Mouse (Mus musculus) liver, adult 2 months (tissue): ENCODE measurements around the gene Heca. TPM values are rescaled to one million over a fixed set of nuclear protein-coding genes. Genes with fewer than 3 reads are reported as not detected.
A peak's percentile ranks its signal among the peaks of the same experiment; 100 is the strongest.

ENCODE experiments used
- DNase-seq: peaks from one replicate; pipeline ENCODE4 v3.0.0-alpha.2; 2011; ENCODE audit warnings: low read depth, low spot score; ENCODE audit errors: extremely low read depth
- H3K27ac ChIP-seq: fragments of 200-500 bp; replicated peaks from 2 replicates; pipeline ENCODE4 v1.5.1; 2012; ENCODE audit warnings: low read depth, mild to moderate bottlenecking, control low read depth, inconsistent platforms, low read length; ENCODE audit not compliant: insufficient read depth
- H3K27me3 ChIP-seq: fragments of 200-500 bp; 2 replicates; pipeline ENCODE4 v1.6.1; 2012; ENCODE audit warnings: mild to moderate bottlenecking, moderate library complexity, low read length, inconsistent platforms; ENCODE audit not compliant: control insufficient read depth, insufficient read depth
- H3K36me3 ChIP-seq: fragments of 200-500 bp; 2 replicates; pipeline ENCODE4 v1.6.1; 2012; ENCODE audit warnings: low read length, inconsistent platforms; ENCODE audit not compliant: control insufficient read depth, insufficient read depth
- H3K4me1 ChIP-seq: fragments of 200-500 bp; 2 replicates; pipeline ENCODE4 v1.6.1; 2011; ENCODE audit warnings: low read length; ENCODE audit not compliant: control insufficient read depth, insufficient read depth
- H3K4me3 ChIP-seq: fragments of 200-500 bp; 2 replicates; pipeline ENCODE4 v1.5.1; 2011; ENCODE audit warnings: low read depth, mild to moderate bottlenecking, control low read depth, low read length, moderate library complexity; ENCODE audit not compliant: insufficient read depth
- H3K79me2 ChIP-seq: fragments of 200-500 bp; 2 replicates; pipeline ENCODE4 v1.6.1; 2012; ENCODE audit warnings: inconsistent platforms, mild to moderate bottlenecking, low read length, moderate library complexity; ENCODE audit not compliant: control insufficient read depth, insufficient read depth
- H3K9ac ChIP-seq: fragments of 200-500 bp; 2 replicates; pipeline ENCODE4 v1.6.1; 2012; ENCODE audit warnings: low read depth, mild to moderate bottlenecking, control low read depth, inconsistent platforms, low read length
- CTCF ChIP-seq: fragments of 200-500 bp; IDR thresholded peaks from 2 replicates; pipeline ENCODE4 v1.5.1; 2011; ENCODE audit warnings: low read depth, low read length, control low read depth
- POLR2A ChIP-seq: fragments of 200-500 bp; IDR thresholded peaks from 2 replicates; pipeline ENCODE4 v1.6.1; 2011; ENCODE audit warnings: low read length, control low read depth; ENCODE audit not compliant: insufficient read depth; ENCODE audit errors: extremely low read depth
- WGBS: fragments of 180-500 bp; shearing (Covaris S2); methylation state at CpG from one replicate; pipeline ENCODE4 v1.1.7; 2018; 5-methylcytosine and 5-hydroxymethylcytosine counted together
- polyA plus RNA-seq: library from polyadenylated mRNA; depleted of rRNA; stranded (reverse); fragments of >200 nt; gene quantifications from 2 replicates; pipeline ENCODE4 v1.2.3, GENCODE M21; 2012
- total RNA-seq: library from RNA; depleted of rRNA; stranded (reverse); fragments of >200 nt; gene quantifications from 2 replicates; pipeline ENCODE4 v1.2.3, GENCODE M21; 2014

Heca gene
- total and polyA plus RNA-seq, 2 experiments = 15.1 to 25.2 TPM

GRCm38 (mm10) chr10:17932131-17932530, 15.7 kb downstream of the Heca start:
- TF ChIP-seq POLR2A (no peak), CTCF (no peak)
- DNase-seq = peak; percentile 85
- WGBS = 62% methylated on average over 3 of the region's 3 CpGs
- H3K27me3 ChIP-seq = no peaks in the 10 kb centered on the region
- H3K9ac ChIP-seq = no peak overlapping the region
- no peaks in the 10 kb centered on the region for H3K36me3 ChIP-seq
- no peak overlapping the region for H3K4me3 ChIP-seq
- 0 out of 2 replicates have a peak overlapping the region, but pooled peaks have one; percentile 2 for H3K27ac ChIP-seq
- peaks cover 17% of the 10 kb centered on the region for H3K4me1 ChIP-seq
- H3K79me2 ChIP-seq = peaks cover 3% of the 10 kb centered on the region; the same call in 1 of the 2 replicates

- whole genome bisulfite sequencing = 74% methylated on average over 1 of the region's 1 CpGs
- no peak for TF ChIP-seq CTCF
- no peak for TF ChIP-seq POLR2A
Observed at GRCm38 (mm10) chr10:17931157-17931556, 16.7 kb downstream of the Heca start.

GRCm38 (mm10) chr10:17930445-17931083, 17.3 kb downstream of the Heca start:
- WGBS = 11% methylated on average over 6 of the region's 6 CpGs
- DNase-seq = peak; percentile 91
- no peaks in the 10 kb centered on the region for H3K27me3 ChIP-seq
- H3K27ac ChIP-seq = peak overlapping the region; percentile 41
- peaks cover 7% of the 10 kb centered on the region; the same call in 1 of the 2 replicates for H3K79me2 ChIP-seq
- H3K4me1 ChIP-seq = peaks cover 20% of the 10 kb centered on the region
- no peak overlapping the region for H3K4me3 ChIP-seq
- no peak for TF ChIP-seq CTCF
- no peak for TF ChIP-seq POLR2A
- H3K9ac ChIP-seq = no peak overlapping the region
- H3K36me3 ChIP-seq = no peaks in the 10 kb centered on the region

More at GRCm38 (mm10) chr10:17931157-17931556, 16.7 kb downstream of the Heca start:
- Histone ChIP-seq H3K27me3 (no peaks in the 10 kb centered on the region), H3K79me2 (peaks cover 7% of the 10 kb centered on the region; the same call in 1 of the 2 replicates), H3K4me3 (no peak overlapping the region), H3K27ac (peak overlapping the region; percentile 44), H3K9ac (no peak overlapping the region), H3K4me1 (peaks cover 17% of the 10 kb centered on the region), H3K36me3 (no peaks in the 10 kb centered on the region)
- no peak for DNase-seq

GRCm38 (mm10) chr10:17925200-17925599, 22.7 kb downstream of the Heca start:
- no peak for DNase-seq
- no peak for TF ChIP-seq POLR2A
- no peak for TF ChIP-seq CTCF
- Histone ChIP-seq H3K27ac (no peak overlapping the region), H3K9ac (no peak overlapping the region), H3K4me1 (peaks cover 6% of the 10 kb centered on the region; the same call in 1 of the 2 replicates), H3K27me3 (no peaks in the 10 kb centered on the region), H3K4me3 (no peak overlapping the region), H3K36me3 (no peaks in the 10 kb centered on the region), H3K79me2 (peaks cover 13% of the 10 kb centered on the region; the same call in 1 of the 2 replicates)
- WGBS = 92% methylated on average over 3 of the region's 3 CpGs

GRCm38 (mm10) chr10:17924166-17924565, 23.7 kb downstream of the Heca start:
- no peak for TF ChIP-seq CTCF
- no peak for TF ChIP-seq POLR2A
- H3K27me3 ChIP-seq = no peaks in the 10 kb centered on the region
- 76% methylated on average over 3 of the region's 3 CpGs for WGBS
- peaks cover 13% of the 10 kb centered on the region; the same call in 1 of the 2 replicates for H3K79me2 ChIP-seq
- no peak for DNase-seq
- H3K4me1 ChIP-seq = peaks cover 10% of the 10 kb centered on the region; the same call in 1 of the 2 replicates
- no peaks in the 10 kb centered on the region for H3K36me3 ChIP-seq
- no peak overlapping the region for H3K9ac ChIP-seq
- no peak overlapping the region for H3K27ac ChIP-seq
- no peak overlapping the region for H3K4me3 ChIP-seq

- WGBS = 91% methylated on average over 4 of the region's 4 CpGs
- no peak for TF ChIP-seq POLR2A
- TF ChIP-seq CTCF = no peak
Observed at GRCm38 (mm10) chr10:17921381-17921780, 26.5 kb downstream of the Heca start.

More at GRCm38 (mm10) chr10:17921381-17921780, 26.5 kb downstream of the Heca start:
- Histone ChIP-seq H3K27me3 (no peaks in the 10 kb centered on the region), H3K36me3 (no peaks in the 10 kb centered on the region), H3K79me2 (peaks cover 8% of the 10 kb centered on the region; the same call in 1 of the 2 replicates), H3K9ac (no peak overlapping the region), H3K27ac (no peak overlapping the region), H3K4me3 (no peak overlapping the region), H3K4me1 (peaks cover 8% of the 10 kb centered on the region; the same call in 1 of the 2 replicates)
- no peak for DNase-seq
